Mouse (Mus musculus): ENCODE results near the gene Akap5.

Gene Akap5

GRCm38 (mm10) chr12:76324679-76325431 lies at the start of gene Akap5:
Akap5 (plus strand) TSS chr12:76324891.
- peak; percentile 80 for DNase-seq (ENCODE audit: inconsistent ontology term)

GRCm38 (mm10) chr12:76278209-76278608 lies 46.5 kb upstream of the Akap5 start:
- no peak for DNase-seq (ENCODE audit: inconsistent ontology term)

GRCm38 (mm10) chr12:76280556-76280955 lies 44.1 kb upstream of the Akap5 start:
- DNase-seq (ENCODE audit: inconsistent ontology term) = no peak

GRCm38 (mm10) chr12:76281111-76281660 lies 43.5 kb upstream of the Akap5 start:
- DNase-seq (ENCODE audit: inconsistent ontology term) = no peak

- DNase-seq (ENCODE audit: inconsistent ontology term) = no peak
Measured at GRCm38 (mm10) chr12:76282132-76282531, 42.6 kb upstream of the Akap5 start.

GRCm38 (mm10) chr12:76282532-76283173 lies 42.0 kb upstream of the Akap5 start:
- no peak for DNase-seq (ENCODE audit: inconsistent ontology term)

GRCm38 (mm10) chr12:76285418-76285817 lies 39.3 kb upstream of the Akap5 start:
- DNase-seq (ENCODE audit: inconsistent ontology term) = no peak

GRCm38 (mm10) chr12:76287986-76288385 lies 36.7 kb upstream of the Akap5 start:
- DNase-seq (ENCODE audit: inconsistent ontology term) = no peak

GRCm38 (mm10) chr12:76288494-76288893 lies 36.2 kb upstream of the Akap5 start:
- DNase-seq (ENCODE audit: inconsistent ontology term) = no peak

- DNase-seq (ENCODE audit: inconsistent ontology term) = no peak
Measured at GRCm38 (mm10) chr12:76289428-76289827, 35.3 kb upstream of the Akap5 start.

- no peak for DNase-seq (ENCODE audit: inconsistent ontology term)
Measured at GRCm38 (mm10) chr12:76290271-76290670, 34.4 kb upstream of the Akap5 start.

GRCm38 (mm10) chr12:76293192-76293591 lies 31.5 kb upstream of the Akap5 start:
- DNase-seq (ENCODE audit: inconsistent ontology term) = peak; percentile 22

GRCm38 (mm10) chr12:76297830-76298229 lies 26.9 kb upstream of the Akap5 start:
- no peak for DNase-seq (ENCODE audit: inconsistent ontology term)

- no peak for DNase-seq (ENCODE audit: inconsistent ontology term)
Measured at GRCm38 (mm10) chr12:76299361-76299906, 25.3 kb upstream of the Akap5 start.

- no peak for DNase-seq (ENCODE audit: inconsistent ontology term)
Measured at GRCm38 (mm10) chr12:76300367-76300766, 24.3 kb upstream of the Akap5 start.

GRCm38 (mm10) chr12:76303474-76303873 lies 21.2 kb upstream of the Akap5 start:
- peak; percentile 42 for DNase-seq (ENCODE audit: inconsistent ontology term)

GRCm38 (mm10) chr12:76304199-76304598 lies 20.5 kb upstream of the Akap5 start:
- no peak for DNase-seq (ENCODE audit: inconsistent ontology term)

GRCm38 (mm10) chr12:76305107-76305506 lies 19.6 kb upstream of the Akap5 start:
- DNase-seq (ENCODE audit: inconsistent ontology term) = no peak

GRCm38 (mm10) chr12:76306852-76307561 lies 17.7 kb upstream of the Akap5 start:
- no peak for DNase-seq (ENCODE audit: inconsistent ontology term)

- DNase-seq (ENCODE audit: inconsistent ontology term) = peak; percentile 58
Measured at GRCm38 (mm10) chr12:76307964-76308363, 16.7 kb upstream of the Akap5 start.

GRCm38 (mm10) chr12:76308436-76308835 lies 16.3 kb upstream of the Akap5 start:
- DNase-seq (ENCODE audit: inconsistent ontology term) = no peak

- no peak for DNase-seq (ENCODE audit: inconsistent ontology term)
Measured at GRCm38 (mm10) chr12:76310007-76310406, 14.7 kb upstream of the Akap5 start.
